Mouse (Mus musculus) heart, adult 8-10 months (tissue): ENCODE results near the gene Zfp991. TPM values are rescaled to one million over a fixed set of nuclear protein-coding genes. Genes with fewer than 3 reads are reported as not detected.
"Not testable (repeated sequence)": the region's sequence is repeated elsewhere in the genome, so short reads cannot be mapped to it uniquely, and the experiment has no call there.

ENCODE experiments used
- DNase-seq: peaks from one replicate; pipeline ENCODE4 v3.0.0; 2022; ENCODE audit warnings: low spot score
- total RNA-seq, 4 experiments: library from RNA; stranded (reverse); gene quantifications; 2 replicates each; pipeline ENCODE4 v1.2.4; 2022

Zfp991 gene
- total RNA-seq, 4 experiments from 2014 or later: 3.1 to 6.8 (median 5.0) TPM

DNA sequence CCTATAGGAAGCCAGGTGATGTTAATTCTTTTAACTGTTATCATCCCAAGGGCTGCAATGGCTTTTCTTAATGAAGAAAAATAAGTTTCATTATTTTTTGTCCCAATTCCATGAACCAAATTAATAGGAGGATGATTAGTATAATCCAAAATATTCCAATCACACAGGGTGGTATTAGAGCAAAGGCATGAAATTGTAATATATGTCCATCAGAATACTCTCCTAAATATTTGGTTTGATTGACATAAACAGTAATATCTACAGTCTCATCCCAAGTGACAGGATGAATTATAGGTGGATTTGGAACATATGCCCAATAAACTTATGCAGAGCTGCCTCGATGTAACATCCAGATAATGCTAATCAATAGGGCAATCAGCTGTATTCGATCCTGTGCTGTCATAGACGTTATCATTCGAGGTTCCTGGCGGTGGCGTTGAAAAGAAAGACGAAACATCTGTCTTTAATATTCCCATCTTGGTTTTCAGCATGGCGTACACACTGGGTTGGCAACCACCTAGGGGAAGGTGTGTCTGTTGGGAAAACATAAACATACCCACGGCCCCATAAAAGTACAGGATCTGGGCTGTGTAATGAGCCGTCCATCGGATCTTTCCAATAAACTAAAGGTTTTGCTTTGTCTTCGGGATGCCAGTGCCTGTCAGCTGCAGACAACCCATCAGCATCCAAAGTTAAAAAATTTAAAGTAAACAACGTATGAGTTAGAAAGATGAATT lies 50.3 kb downstream of the Zfp991 start:
- not testable (repeated sequence) for DNase-seq

DNA sequence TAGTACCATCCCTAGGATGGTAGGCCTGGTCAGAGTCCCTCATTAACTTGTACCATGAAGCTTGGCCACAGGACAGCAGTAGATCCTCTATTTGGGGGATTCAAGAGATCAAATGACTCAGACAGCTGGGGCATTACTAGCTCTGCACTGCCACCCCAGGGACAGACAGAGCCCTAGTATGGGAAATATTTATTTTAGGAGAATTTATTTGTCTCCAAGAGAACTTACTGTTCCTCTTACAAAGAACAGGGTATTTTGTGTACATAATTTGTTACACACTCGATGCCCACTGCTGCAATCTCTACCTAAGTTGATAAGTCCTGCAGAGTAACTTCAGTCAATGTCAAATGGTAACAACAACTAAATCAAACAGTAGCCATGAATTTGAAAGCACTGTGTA lies 55.0 kb downstream of the Zfp991 start:
- not testable (repeated sequence) for DNase-seq

DNA sequence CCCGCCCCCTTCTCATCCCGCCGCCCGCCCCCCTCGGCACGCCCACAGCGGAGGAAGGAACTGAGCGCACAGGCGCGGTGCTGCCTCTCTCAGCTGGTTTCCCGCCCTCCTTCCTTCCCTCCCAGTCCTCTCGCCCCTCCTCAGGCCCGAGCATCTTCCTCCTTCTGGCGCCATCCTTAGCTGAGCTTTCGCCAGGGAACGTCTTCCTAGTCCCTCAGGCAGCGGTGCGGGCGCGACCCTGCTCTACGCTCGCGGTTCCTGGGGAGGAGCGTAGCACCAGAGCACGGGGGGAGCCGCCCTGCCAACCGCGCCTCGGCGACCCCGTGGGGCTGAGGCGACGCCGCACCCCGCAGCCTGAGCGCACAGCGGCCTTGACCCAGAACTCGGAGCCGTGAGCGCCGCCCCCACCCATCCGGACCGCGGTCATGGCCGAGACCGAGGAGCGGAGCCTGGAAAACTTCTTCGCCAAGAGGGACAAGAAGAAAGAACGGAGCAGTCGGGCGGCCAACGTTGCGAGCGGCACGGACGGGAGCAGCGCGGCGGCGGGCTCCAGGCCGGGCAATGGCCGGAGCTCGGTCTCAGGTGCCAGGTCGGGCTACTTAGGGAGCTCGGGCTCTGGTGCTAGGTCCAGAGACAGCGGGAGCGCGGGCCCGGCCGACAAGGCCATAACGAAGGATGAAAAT lies 55.6 kb downstream of the Zfp991 start:
- DNase-seq: not testable (repeated sequence)

DNA sequence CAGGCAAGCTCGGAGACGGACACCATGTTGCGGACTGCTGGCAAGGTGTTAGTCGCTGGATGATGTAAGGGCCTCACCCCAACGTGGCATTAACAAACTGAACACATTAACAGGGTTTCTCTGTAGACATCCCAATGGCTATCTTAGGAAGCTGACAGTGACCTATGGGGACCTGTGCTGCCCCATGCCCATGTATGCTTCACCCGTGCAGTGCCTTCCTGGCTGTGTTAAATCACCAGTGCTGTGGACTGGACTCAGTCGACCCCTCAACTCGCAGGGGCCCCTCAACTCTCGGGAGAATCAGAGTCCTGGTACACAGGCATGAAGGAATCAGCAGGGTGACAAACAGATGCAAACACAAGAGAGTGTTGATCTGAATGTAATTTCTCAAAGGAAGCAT lies 63.3 kb downstream of the Zfp991 start:
- DNase-seq: not testable (repeated sequence)

DNA sequence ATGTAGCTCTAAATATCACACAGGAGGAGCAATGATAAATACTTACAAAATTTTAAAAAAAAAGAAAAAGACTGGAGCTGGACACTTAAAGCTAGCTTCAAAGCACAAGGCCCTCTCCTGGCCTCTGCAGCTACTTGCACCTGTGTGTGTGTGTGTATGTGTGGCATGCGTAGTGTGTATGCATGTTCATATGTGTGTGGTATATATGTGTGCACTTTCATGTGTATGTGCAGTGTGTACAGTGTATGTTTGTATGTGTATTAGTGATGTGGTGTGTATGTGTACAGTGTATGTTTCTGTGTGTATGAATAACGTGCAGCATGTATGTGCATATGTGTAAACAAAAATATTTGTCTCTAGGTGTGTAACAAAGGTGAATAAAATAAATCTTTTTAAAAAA lies 65.4 kb downstream of the Zfp991 start:
- not testable (repeated sequence) for DNase-seq

DNA sequence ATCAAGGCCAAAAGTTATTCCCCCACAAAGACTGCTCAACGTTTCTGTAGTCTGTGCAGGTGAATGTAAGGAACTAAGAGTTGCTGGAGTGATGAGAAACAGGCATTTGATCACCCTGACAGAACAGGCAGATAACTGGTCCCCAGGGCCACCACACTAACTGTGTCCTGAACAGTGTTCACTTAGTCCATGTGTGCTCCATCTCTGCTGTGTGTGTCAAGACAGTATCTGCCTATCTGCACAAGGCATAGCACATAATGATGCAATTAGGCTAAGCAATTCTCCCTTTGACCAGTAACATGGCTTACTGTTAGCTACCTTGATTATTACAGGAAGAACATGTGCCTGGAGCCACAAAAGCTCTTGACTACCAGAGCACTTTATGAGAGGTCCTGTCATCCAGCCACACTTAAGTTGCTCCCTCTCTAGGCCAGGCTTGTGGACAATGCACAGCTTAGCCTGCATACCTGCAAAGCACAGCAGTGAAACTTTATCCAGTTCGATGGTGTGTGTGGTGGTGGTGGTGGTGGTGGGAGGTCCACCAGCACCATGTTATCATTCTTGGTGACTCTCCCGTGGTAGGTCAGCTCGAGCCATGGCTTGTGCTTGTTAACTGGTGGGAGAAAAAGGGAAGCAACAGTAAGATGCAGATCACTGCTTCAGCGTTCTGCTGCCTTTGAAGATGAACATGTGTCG lies 67.4 kb downstream of the Zfp991 start:
- not testable (repeated sequence) for DNase-seq

DNA sequence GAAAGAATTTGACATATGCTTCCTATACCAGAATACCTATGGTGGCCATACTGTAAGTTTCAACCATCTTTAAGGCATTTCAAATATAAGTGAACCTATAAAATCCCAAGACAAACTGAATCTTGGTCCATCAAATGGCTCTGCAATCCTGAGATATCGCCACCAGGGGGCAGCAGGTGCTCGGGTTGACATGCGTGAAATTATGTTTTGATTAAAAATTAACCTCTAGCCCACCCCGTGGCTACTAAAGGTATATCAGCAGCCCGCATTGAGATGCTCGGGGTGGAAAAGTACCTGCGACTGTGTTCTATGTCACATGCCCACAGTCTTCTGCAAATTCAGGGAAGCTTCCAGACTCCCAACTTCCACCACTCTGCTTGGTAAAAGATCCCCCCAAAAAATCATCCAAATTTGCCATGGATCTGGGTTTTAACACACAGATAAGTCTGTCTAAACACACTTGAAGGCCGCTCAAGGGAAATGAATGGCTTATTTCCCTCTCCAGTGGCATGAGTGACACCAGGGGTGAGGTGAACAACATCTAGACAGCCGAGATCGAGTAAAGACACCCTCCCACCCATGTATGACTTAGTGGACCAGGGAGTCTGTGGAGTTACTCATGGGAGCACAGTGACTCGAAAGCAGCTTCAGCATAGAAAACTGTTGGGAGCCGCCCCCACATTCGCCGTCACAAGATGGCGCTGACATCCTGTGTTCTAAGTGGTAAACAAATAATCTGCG lies 70.3 kb downstream of the Zfp991 start:
- DNase-seq: not testable (repeated sequence)

DNA sequence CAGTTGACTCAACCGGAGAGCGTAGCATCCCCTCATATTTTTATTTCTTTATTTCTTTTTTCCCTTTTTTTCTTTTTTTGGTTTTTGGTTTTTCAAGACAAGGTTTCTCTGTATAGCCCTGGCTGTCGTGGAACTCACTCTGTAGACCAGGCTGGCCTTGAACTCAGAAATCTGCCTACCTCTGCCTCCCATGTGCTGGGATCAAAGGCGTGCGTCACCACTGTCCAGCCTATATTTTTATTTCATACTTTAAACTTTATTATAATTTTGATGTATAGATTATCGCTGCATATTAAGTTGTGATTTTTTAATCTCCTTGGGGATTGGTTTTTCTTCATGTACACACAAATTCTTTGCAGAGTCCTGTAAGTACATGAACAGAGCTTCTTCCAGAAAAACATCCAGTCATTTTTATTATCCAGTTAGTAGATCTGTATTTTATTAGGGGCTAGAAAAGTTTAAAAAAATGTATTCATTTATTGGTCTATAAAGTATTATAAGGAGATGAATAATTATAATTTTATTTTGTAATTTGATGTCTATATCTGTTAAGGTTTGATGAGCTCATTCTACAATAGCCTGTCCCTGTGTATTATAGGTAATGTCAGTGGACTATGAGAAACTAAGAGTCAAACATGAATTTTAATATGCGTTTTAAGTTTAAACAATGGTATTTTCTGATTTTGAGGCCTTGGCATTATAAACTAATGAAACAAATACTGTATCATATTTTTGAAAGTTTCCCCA lies 80.5 kb downstream of the Zfp991 start:
- not testable (repeated sequence) for DNase-seq

DNA sequence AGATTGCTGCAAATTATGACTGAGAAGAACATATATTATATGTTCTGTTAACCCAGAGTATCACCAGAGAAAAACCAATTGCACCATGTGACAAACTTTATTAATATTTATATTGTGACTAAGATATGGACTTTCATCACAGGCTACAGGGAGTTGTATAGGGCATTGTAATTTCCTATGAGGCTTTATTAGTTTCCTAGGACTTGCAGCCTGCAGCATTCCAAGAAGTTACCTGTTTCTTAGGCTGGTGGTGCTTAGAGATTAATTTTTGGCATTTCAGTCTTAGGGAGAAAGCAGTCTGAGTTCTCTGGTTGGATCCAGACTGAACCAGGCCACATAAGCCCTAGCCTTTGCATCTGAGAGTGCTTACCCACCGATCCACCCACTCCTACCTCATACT lies 82.4 kb downstream of the Zfp991 start:
- DNase-seq: not testable (repeated sequence)

DNA sequence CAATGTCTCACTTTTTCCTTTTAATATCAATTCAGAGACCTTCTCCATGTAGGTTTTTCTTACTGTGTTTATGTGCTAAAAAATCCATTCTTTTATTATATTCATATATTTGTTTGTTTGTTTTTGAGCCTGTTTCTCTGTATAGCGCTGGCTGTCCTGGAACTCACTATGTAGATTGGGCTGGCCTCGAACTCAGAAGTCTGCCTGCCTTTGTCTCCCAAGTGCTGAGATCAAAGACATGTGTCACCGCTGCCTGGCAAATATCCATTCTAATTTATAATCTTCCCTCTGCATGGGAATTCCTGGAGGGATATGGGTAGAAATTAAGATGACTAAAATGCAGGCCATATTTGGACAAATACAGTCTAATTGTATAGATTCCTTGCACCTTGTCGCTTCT lies 85.8 kb downstream of the Zfp991 start:
- DNase-seq: not testable (repeated sequence)

DNA sequence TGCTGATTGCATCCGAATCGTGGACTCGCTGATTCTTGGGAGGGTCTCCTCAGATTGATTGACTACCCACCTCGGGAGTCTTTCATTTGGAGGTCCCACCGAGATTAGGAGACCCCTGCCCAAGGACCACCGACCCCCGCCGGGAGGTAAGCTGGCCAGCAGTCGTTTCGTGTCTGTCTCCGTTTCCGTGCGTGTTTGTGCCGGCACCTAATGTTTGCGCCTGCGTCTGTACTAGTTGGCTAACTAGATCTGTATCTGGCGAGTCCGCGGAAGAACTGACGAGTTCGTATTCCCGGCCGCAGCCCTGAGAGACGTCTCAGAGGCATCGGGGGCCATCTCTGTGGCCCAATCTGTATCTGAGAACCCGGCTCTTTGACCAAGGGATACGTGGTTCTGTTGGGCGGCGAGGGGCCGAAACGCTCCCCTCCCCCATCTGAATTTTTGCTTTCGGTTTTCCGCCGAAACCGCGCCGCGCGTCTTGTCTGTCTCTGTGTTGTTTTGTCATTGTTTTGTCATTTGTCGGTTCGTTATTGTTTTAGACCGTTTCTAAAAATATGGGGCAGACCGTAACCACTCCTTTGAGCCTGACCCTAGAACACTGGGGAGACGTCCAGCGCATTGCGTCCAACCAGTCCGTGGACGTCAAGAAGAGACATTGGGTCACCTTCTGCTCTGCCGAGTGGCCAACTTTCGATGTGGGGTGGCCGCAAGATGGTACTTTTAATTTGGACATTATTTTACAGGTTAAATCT lies 87.7 kb downstream of the Zfp991 start:
- DNase-seq: not testable (repeated sequence)

DNA sequence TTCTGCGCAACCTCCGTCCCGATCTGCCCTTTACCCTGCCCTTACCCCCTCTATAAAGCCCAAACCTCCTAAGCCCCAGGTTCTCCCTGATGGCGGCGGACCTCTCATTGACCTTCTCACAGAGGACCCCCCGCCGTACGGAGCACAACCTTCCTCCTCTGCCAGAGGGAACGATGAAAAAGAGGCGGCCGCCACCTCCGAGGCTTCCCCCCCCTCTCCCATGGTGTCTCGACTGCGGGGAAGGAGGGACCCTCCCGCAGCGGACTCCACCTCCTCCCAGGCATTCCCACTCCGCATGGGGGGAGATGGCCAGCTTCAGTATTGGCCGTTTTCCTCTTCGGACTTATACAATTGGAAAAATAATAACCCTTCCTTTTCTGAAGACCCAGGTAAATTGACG lies 88.4 kb downstream of the Zfp991 start:
- not testable (repeated sequence) for DNase-seq

DNA sequence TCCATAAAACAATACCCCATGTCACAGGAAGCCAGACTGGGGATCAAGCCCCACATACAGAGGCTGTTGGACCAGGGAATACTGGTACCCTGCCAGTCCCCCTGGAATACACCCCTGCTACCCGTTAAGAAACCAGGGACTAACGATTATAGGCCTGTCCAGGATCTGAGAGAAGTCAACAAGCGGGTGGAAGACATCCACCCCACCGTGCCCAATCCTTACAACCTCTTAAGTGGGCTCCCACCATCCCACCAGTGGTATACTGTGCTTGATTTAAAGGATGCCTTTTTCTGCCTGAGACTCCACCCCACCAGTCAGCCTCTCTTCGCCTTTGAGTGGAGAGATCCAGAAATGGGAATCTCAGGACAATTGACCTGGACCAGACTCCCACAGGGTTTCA lies 90.2 kb downstream of the Zfp991 start:
- DNase-seq: not testable (repeated sequence)

DNA sequence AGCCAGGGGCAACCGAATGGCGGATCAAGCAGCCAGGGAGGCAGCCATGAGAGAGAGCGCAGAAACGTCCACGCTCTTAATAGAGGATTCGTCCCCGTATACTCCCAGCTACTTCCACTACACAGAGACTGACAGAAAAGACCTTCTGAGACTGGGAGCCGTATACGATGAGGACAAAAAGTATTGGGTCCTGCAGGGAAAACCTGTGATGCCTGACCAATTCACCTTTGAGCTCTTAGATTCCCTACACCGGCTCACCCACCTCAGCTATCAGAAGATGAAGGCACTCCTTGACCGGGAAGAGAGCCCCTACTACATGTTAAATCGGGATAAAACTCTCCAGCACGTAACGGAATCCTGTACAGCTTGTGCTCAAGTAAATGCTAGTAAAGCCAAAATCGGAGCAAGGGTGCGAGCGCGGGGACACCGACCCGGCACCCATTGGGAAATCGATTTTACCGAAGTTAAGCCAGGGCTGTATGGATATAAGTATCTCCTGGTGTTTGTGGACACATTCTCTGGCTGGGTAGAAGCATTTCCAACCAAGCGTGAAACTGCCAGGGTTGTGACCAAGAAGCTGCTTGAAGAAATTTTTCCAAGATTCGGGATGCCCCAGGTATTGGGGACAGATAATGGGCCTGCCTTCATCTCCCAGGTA lies 92.1 kb downstream of the Zfp991 start:
- DNase-seq: not testable (repeated sequence)

DNA sequence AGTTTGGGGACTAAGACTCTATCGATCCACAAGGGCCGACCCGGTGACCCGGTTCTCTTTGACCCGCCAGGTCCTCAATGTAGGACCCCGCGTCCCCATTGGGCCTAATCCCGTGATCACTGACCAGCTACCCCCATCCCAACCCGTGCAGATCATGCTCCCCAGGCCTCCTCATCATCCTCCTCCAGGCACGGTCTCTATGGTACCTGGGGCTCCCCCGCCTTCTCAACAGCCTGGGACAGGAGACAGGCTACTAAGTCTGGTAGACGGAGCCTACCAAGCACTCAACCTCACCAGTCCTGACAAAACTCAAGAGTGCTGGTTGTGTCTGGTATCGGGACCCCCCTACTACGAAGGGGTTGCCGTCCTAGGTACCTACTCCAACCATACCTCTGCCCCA lies 93.8 kb downstream of the Zfp991 start:
- DNase-seq: not testable (repeated sequence)

DNA sequence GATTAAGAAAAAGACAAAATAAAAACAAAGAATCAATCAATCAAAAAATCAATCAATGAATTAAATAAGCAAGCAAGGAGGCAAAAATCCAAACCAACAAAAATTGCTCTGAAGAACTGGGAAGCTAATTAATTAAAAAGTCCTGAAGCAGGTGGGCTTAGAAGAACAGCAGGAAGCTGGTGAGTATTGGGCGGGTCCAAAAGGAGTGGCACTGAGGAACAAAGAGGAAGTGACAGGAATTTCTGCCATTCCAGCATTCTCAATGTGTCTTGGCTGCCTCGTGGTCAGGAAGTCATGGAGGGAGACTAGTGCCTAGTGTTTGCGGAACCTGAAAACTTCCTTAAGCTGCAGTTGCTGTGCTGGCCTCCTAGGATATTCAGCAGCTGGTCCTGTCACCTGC lies 98.2 kb downstream of the Zfp991 start:
- not testable (repeated sequence) for DNase-seq
